Mouse (Mus musculus) C2C12 (cell line): ENCODE measurements at regions not wholly inside any gene's neighbourhood (a gene's known extent, or its start where the extent isn't known, plus 50 kb on each side); places are given as distances from the start of the nearest gene placed in this dataset.
"Not testable (repeated sequence)": the region's sequence is repeated elsewhere in the genome, so short reads cannot be mapped to it uniquely, and the experiment has no call there.

Source experiments
- H3K27me3 ChIP-seq: one replicate; pipeline ENCODE4 v1.6.1; 2011; ENCODE audit not compliant: control insufficient read depth, insufficient read depth, insufficient read length
- H3K36me3 ChIP-seq: one replicate; pipeline ENCODE4 v1.6.1; 2011; ENCODE audit not compliant: control insufficient read depth, insufficient read depth
- H3K4me3 ChIP-seq: one replicate; pipeline ENCODE4 v1.5.1; 2011; ENCODE audit warnings: mild to moderate bottlenecking, control low read depth; ENCODE audit not compliant: poor library complexity, insufficient read depth, severe bottlenecking
- H3K79me2 ChIP-seq: one replicate; pipeline ENCODE4 v1.6.1; 2011; ENCODE audit not compliant: control insufficient read depth, insufficient read depth
- H3K79me3 ChIP-seq: one replicate; pipeline ENCODE4 v1.6.1; 2011; ENCODE audit warnings: low read depth, control low read depth
- H3ac ChIP-seq: one replicate; pipeline ENCODE3; 2011; ENCODE audit warnings: low read depth; ENCODE audit not compliant: control insufficient read depth, insufficient read length
- CEBPB ChIP-seq: IDR thresholded peaks from one replicate; pipeline ENCODE4 v1.6.1; 2011; ENCODE audit warnings: low read depth, mild to moderate bottlenecking, control low read depth, moderate library complexity
- CTCF ChIP-seq: IDR thresholded peaks from one replicate; pipeline ENCODE4 v1.5.1; 2011; ENCODE audit not compliant: control insufficient read depth, insufficient read depth, insufficient read length
- FOSL1 ChIP-seq: IDR thresholded peaks from one replicate; pipeline ENCODE4 v1.8.0; 2011; ENCODE audit warnings: mild to moderate bottlenecking, low read length; ENCODE audit not compliant: poor library complexity, insufficient read depth, severe bottlenecking
- MAX ChIP-seq: IDR thresholded peaks from one replicate; pipeline ENCODE4 v1.6.1; 2011; ENCODE audit warnings: mild to moderate bottlenecking, control low read depth
- MYOD1 ChIP-seq: IDR thresholded peaks from one replicate; pipeline ENCODE4 v1.6.1; 2011; ENCODE audit warnings: low read depth; ENCODE audit not compliant: control insufficient read depth, insufficient read length
- MYOG ChIP-seq: IDR thresholded peaks from one replicate; pipeline ENCODE4 v1.6.1; 2011; ENCODE audit not compliant: control insufficient read depth, insufficient read length; ENCODE audit errors: extremely low read depth
- USF1 ChIP-seq: IDR thresholded peaks from one replicate; pipeline ENCODE4 v1.6.1; 2011; ENCODE audit warnings: low read depth, mild to moderate bottlenecking, control low read depth, moderate library complexity

- H3K27me3 ChIP-seq, result no peaks in the 10 kb centered on the region
- H3K36me3 ChIP-seq, result no peaks in the 10 kb centered on the region
- TF ChIP-seq CEBPB, result no peak
- TF ChIP-seq MYOD1, result no peak
- no peak for TF ChIP-seq CTCF
- TF ChIP-seq MAX, result no peak
- no peak for TF ChIP-seq USF1
- no peak for TF ChIP-seq FOSL1
- TF ChIP-seq MYOG, result no peak
- no peaks in the 10 kb centered on the region for H3K79me3 ChIP-seq
- H3K4me3 ChIP-seq, result no peak overlapping the region
- no peak overlapping the region for H3ac ChIP-seq
- H3K79me2 ChIP-seq, result no peaks in the 10 kb centered on the region
Observed at GRCm38 (mm10) chr3:149069436-149069835, 79.1 kb upstream of the Adgrl2 start.

- no peak overlapping the region for H3K4me3 ChIP-seq
- no peaks in the 10 kb centered on the region for H3K27me3 ChIP-seq
- H3K79me3 ChIP-seq, result no peaks in the 10 kb centered on the region
- H3ac ChIP-seq, result no peak overlapping the region
- no peaks in the 10 kb centered on the region for H3K36me3 ChIP-seq
- H3K79me2 ChIP-seq, result no peaks in the 10 kb centered on the region
- TF ChIP-seq MYOD1 (no peak), CTCF (no peak), CEBPB (no peak), FOSL1 (no peak), MAX (no peak), MYOG (no peak), USF1 (no peak)
Observed at GRCm38 (mm10) chr3:149068821-149069220, 78.5 kb upstream of the Adgrl2 start.

DNA sequence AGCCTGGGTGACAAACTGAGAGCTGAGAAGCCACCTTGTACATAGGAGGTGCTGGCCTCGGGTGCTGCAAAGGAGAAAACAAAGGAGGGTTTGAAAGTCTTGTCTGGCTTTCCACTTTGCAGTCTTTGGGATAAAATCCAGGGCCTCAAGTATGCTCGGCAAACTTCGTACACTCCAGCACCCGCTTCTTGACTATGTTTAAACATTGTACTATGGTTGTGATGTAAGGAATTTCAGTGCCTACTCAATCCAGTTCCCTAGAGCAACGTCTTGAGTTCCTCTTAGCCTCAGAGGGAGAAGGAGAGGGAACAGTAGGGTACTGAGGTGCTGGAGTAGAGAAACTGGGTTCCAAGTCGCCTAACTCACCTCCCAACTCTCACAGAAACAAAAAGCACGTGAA lies 77.4 kb upstream of the Adgrl2 start:
- no peaks in the 10 kb centered on the region for H3K79me3 ChIP-seq
- no peak overlapping the region for H3K4me3 ChIP-seq
- H3K27me3 ChIP-seq, result no peaks in the 10 kb centered on the region
- TF ChIP-seq CEBPB, result no peak
- no peak for TF ChIP-seq CTCF
- TF ChIP-seq MYOG, result no peak
- no peaks in the 10 kb centered on the region for H3K36me3 ChIP-seq
- no peaks in the 10 kb centered on the region for H3K79me2 ChIP-seq
- no peak overlapping the region for H3ac ChIP-seq

DNA sequence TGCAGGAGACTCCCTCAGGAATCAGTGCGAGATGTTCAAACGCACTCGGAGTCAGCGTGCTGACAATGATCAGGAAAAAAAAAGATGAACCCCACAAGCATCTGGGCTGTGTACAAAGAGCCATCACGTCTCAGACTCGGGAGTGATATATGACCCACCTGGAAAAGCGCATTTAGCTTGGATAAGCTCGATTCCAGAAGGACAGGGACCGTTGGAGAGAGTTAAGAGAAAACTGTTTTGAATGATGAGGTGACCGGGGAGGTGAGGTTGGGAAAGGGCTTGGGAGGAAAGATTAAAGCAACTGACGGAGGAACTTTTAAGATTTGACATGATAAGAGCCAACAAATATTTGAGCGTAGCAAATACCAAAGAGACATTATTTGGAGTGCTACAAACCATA lies 64.7 kb upstream of the Adgrl2 start:
- TF ChIP-seq MYOG, result no peak
- no peak for TF ChIP-seq MAX
- TF ChIP-seq USF1, result no peak
- TF ChIP-seq CEBPB, result no peak
- TF ChIP-seq MYOD1, result no peak
- TF ChIP-seq CTCF, result no peak
- no peak for TF ChIP-seq FOSL1

DNA sequence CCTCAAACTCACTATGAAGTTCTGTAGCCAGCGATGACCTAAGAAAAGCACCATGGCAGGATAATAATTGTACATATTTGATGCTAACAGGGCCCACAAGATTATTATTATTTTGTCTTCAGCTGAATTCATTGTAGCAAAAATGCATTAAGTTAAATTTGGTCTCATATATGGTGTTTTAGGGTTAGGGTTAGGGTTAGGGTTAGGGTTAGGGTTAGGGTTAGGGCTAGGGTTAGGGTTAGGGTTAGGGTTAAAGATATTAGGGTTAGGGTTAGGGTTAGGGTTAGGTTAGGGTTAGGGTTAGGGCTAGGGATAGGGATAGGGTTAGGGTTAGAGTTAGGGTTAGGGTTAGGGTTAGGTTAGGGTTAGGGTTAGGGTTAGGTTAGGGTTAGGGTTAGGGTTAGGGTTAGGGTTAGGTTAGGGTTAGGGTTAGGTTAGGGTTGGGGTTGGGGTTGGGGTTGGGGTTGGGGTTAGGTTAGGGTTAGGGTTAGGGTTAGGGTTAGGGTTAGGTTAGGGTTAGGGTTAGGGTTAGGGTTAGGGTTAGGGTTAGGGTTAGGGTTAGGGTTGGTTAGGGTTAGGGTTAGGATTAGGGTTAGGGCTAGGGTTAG lies 62.0 kb upstream of the Adgrl2 start:
- not testable (repeated sequence) for H3K36me3 ChIP-seq, H3K79me3 ChIP-seq, H3K79me2 ChIP-seq, H3ac ChIP-seq, H3K27me3 ChIP-seq, H3K4me3 ChIP-seq

More for the DNA sequence above, 64.7 kb upstream of the Adgrl2 start:
- H3K79me3 ChIP-seq, result no peaks in the 10 kb centered on the region
- no peaks in the 10 kb centered on the region for H3K79me2 ChIP-seq
- no peaks in the 10 kb centered on the region for H3K27me3 ChIP-seq
- no peaks in the 10 kb centered on the region for H3K36me3 ChIP-seq
- no peak overlapping the region for H3K4me3 ChIP-seq
- no peak overlapping the region for H3ac ChIP-seq

GRCm38 (mm10) chr3:149045343-149045742 lies 55.0 kb upstream of the Adgrl2 start:
- TF ChIP-seq MAX, result no peak
- TF ChIP-seq CTCF, result no peak
- TF ChIP-seq CEBPB, result no peak
- TF ChIP-seq USF1, result no peak
- no peak for TF ChIP-seq MYOG
- TF ChIP-seq MYOD1, result no peak
- TF ChIP-seq FOSL1, result no peak
- Histone ChIP-seq H3K27me3 (no peaks in the 10 kb centered on the region), H3K79me3 (no peaks in the 10 kb centered on the region), H3K4me3 (no peak overlapping the region), H3K79me2 (no peaks in the 10 kb centered on the region), H3ac (no peak overlapping the region), H3K36me3 (no peaks in the 10 kb centered on the region)
